Mouse (Mus musculus) cortical plate, adult 2 months (tissue): ENCODE results near the gene Hoxd4.

Source experiments
- CTCF ChIP-seq: fragments of 200-500 bp; IDR thresholded peaks from 2 replicates; pipeline ENCODE4 v1.5.1; 2011; ENCODE audit warnings: mild to moderate bottlenecking, control low read depth, low read length; ENCODE audit not compliant: insufficient read depth; ENCODE audit errors: extremely low read depth
- POLR2A ChIP-seq: fragments of 200-500 bp; IDR thresholded peaks from 2 replicates; pipeline ENCODE4 v1.6.1; 2011; ENCODE audit warnings: mild to moderate bottlenecking, low read length, control low read depth; ENCODE audit not compliant: insufficient read depth; ENCODE audit errors: extremely low read depth

DNA sequence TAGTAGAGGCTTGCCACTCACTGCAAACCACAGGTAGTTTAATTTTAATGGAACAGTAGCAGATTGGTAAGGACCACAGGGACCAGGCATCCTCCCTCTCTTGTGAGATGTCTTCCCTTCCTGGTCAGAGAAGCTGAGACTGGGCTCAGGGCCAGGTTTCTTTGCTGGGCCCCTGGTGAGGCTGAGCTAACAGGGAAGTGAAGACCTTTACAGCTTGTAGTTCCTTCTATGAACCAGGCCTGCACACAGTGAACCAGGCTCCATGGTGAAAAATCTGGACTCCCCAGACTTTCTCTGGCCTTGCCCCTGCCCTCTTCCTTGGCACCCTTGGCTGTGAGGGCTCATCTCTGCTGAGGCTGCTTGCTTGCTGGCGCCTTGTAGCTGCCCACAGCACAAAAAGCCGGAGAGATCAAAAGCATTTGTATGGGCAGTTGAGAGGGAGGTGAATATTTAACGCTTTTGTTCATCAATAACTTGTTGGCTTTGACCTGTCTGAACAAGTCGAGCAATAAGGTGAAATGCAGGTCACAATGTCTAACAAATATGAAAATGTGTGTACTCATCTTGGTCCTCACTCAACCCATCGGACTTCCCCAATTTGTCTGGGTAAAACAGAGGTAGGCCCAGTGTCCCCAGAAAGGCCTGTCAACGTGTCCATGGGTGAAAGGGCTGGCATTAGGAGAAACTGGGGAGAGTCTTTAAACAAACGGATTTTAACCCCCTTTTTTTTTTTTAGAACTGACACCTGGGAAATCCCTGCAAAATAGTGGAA lies 12.7 kb downstream of the Hoxd4 start:
- no peak for TF ChIP-seq CTCF
- TF ChIP-seq POLR2A, result no peak
